Mouse (Mus musculus): ENCODE results near the gene Eml1. TPM values are rescaled to one million over a fixed set of nuclear protein-coding genes. Genes with fewer than 3 reads are reported as not detected.

Gene Eml1
- polyA plus RNA-seq (2014; fragmentation: Illumina TruSeq; extraction: RNeasy Lipid Tissue Mini Kit (QIAGEN cat#74804); ENCODE audit: low replicate concordance), result 10.6 TPM

DNA sequence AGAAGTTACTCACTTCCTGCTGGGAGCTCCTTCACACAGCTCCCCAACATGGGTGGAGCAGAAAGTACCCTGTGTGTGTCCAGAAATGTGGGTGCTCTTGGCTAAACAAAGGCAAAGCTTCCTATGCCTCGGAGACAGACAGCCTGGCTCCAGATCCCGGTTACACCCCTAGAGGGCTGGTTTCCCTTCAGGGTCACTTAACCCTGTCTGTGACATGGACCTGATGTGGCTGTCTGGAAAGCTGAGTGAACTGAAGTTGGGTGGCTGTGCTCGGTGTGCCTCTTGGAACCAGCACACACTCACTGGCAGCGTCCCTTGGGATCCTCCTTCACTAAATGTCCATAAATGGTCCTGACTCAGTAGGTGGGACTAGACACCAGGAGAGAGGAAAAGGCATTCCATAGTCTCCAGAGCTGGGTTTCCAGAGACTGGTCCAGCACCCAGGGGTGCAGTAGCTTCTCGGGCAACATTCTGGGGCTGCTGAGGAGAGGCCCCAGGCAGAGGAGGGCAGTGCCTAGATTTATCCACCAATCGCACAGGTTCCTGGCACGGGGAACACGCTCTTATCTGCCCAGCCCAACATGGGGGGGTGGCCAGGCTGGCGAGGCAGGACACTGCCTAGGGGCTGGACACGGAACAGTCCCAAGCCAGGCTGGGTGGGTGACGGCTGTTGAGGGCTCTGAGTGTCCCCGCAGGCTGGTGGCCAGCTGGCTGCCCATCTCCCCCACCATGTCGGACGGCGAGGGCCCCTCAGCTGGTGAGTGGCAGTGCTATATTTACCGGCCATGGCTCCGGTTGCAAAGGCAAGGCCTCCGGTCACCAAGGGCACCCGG lies at the start of gene Eml1:
TSS of gene Eml1 (plus strand) at position 362 of the 833 bp plus-strand sequence.

DNA sequence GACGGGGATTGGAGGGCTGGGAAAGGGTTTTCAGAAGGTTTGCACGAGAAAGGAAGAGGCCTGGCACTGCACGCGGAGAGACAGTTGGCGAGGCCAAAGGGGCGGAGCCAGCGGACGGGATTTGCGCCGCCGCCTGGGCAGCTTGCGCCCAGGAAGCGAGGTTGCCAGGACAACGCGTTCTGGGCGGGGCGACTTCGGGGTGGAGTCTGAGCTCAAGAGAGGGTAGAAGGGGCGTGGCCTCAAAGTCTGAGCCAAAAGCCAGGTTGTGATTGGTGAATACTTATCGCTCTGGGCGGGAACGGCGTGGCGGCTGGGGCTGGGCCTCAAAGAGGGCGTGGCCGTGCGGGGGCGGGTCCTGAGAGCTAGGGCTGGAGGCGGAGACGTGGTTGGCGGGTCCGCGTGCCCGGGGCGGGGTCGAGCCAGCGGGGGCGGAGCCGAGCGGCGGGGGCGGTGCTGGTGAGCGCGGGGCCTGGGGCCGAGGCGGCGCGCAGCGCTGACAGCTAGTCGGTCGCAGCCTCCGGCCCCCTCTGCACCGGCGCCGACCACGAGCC lies 36.8 kb upstream of the Eml1 start, which contains the start of gene Cyp46a1:
TSS of gene Cyp46a1 (plus strand) at position 487 of the 551 bp plus-strand sequence.

DNA sequence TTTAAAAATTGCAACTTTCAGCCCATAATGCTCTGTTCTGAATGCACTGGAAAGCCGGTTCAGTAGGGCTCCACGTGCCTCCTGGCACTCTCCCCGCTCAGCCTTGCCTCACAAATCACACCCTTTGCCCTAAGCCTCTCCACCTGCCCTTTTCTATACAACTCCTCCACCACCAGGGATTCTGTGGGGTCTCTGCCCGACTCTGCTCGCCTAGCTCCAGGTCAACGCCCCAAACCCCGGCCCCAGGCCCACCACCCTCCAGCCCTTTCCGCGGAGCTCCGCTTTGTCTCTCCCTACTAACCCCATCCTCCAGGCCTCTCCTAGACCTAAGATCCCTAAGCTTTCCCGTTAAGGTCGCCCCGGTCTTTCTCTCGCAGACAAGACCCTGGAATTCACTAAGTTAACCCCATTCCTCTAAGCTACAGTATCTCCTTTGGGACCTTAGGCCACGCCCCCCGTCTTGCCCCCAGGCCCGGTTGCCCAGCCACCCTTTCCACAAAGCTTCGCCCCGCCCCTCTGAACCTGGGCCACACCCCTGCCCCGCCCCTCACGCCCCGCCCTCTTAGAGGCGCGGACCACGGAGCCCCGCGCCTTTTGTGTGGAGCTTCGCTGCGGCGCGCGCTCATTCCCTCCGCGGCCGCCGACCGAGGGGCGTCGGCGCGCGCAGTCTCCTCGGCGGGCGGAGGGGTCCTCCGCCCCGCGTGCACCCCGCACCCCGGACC lies 183.5 kb downstream of the Eml1 start, which contains the start of gene Evl:
TSS of gene Evl (plus strand) at position 601 of the 722 bp plus-strand sequence.

Other genes starting within 250 kb of the Eml1 start
- gene Setd3, start 191.6 kb upstream of the Eml1 start, polyA plus RNA-seq (2014; fragmentation: Illumina TruSeq; extraction: RNeasy Lipid Tissue Mini Kit (QIAGEN cat#74804); ENCODE audit: low replicate concordance), result 133 TPM
- gene Ccnk, start 191.4 kb upstream of the Eml1 start, polyA plus RNA-seq (2014; fragmentation: Illumina TruSeq; extraction: RNeasy Lipid Tissue Mini Kit (QIAGEN cat#74804); ENCODE audit: low replicate concordance), result 26.7 TPM
- 2.3 TPM for gene Ccdc85c, start 95.5 kb upstream of the Eml1 start, polyA plus RNA-seq (2014; fragmentation: Illumina TruSeq; extraction: RNeasy Lipid Tissue Mini Kit (QIAGEN cat#74804); ENCODE audit: low replicate concordance)
- gene Hhipl1, start 64.7 kb upstream of the Eml1 start, polyA plus RNA-seq (2014; fragmentation: Illumina TruSeq; extraction: RNeasy Lipid Tissue Mini Kit (QIAGEN cat#74804); ENCODE audit: low replicate concordance), result not detected
- not detected for gene Cyp46a1, start 36.6 kb upstream of the Eml1 start, polyA plus RNA-seq (2014; fragmentation: Illumina TruSeq; extraction: RNeasy Lipid Tissue Mini Kit (QIAGEN cat#74804); ENCODE audit: low replicate concordance)
- 41.1 TPM for gene Evl, start 183.8 kb downstream of the Eml1 start, polyA plus RNA-seq (2014; fragmentation: Illumina TruSeq; extraction: RNeasy Lipid Tissue Mini Kit (QIAGEN cat#74804); ENCODE audit: low replicate concordance)